Mouse (Mus musculus): ENCODE data around the gene Bbx.

DNA sequence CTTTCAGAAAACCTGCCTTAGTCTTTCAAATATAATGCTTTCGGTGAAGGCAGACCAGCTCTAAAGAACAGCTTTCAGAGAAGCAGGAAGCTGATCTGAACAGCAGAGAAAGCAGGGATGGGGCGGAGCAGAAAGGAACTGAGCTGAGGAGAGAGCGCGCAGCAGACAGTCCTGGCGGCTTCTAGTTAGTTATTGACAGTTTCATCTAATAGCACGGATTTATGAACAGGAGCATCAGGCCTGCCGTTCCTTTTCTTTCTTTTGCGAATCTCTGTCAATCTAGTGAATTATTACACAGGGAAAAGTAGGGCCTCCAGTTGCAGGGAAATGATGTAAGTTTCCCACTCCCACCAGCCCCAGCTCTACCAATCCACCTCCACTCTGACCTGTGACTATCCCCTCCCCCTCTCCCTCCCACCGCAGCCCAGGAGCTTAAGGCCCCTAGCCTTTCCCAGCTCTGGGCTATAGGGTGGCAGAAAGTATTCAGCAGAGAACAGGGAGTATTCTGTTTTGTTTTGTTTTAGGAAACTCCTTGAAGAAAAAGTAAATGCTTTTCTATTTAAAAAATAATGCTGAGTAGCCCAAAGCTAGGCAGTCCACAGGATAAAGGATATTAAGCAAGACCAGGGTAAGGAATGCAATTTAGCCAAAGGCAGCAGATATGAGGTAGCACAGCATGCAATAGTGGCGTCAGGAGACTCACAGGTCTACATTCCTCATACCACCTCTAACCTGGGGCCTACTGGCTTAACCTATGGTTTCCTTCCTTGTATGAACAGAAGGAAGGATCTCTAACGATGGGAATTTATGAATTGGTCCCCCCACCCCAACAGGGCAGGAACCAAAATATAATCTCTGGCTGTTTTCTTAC is 67.8 kb downstream of the Bbx start:
- TF ChIP-seq E2F4 (IDR thresholded peaks at IDR 0.05; ENCODE audit: insufficient replicate concordance, low read depth, low read length), result no peak
- TF ChIP-seq NELFE (IDR thresholded peaks at IDR 0.05; ENCODE audit: low read depth, low read length), result peak; percentile 70
- no peak for TF ChIP-seq CTCF (conservative IDR thresholded peaks at IDR 0.05 in 1 of 2, IDR thresholded peaks at IDR 0.05 in 1 of 2; ENCODE audit: low read depth in 2 of 2, low read length in 2 of 2)
- TF ChIP-seq ZMIZ1 (IDR thresholded peaks at IDR 0.05; ENCODE audit: low read depth, low read length), result peak; percentile 47; the same call in 1 of the 2 replicates
- TF ChIP-seq MXI1 (IDR thresholded peaks at IDR 0.05; ENCODE audit: low read depth, low read length), result no peak; the same call in 1 of the 2 replicates
- TF ChIP-seq EP300 (IDR thresholded peaks at IDR 0.05; ENCODE audit: low read length), result peak; percentile 51; the same call in 1 of the 2 replicates
- TF ChIP-seq POLR2A (IDR thresholded peaks at IDR 0.05; ENCODE audit: low read depth, low read length), result peak; percentile 59; the same call in 1 of the 2 replicates
- TF ChIP-seq MAFK (IDR thresholded peaks at IDR 0.05; ENCODE audit: insufficient replicate concordance, low read length), result peak; percentile 67; the same call in 1 of the 2 replicates
- 0 out of 2 replicates have a peak, but pooled peaks have one; percentile 18 for TF ChIP-seq NRF1 (IDR thresholded peaks at IDR 0.05; ENCODE audit: low read depth, low read length)
- no peak for TF ChIP-seq USF2 (conservative IDR thresholded peaks at IDR 0.05; ENCODE audit: low read depth, low read length)
